In the genomic region with DNA sequence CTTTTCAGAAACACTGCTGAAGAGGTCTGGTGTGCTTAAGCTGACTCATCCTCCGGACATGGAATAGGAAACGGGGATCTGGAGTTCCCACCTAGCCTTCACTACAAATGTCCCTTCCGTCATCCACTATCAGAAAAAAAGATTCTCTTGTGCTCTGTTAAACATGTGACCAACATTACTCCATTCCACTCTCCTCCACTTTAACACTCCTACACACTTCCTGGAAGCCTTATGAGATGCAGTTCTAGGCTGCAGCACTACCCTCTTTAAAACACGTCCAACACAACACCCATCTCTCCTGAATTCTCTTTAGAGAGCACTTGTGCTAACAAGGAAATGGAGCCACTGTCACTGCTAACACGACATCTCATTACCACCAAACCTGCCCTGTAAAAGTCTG, we compare ENCODE assay signal across 13 mouse cellular contexts. TPM values are rescaled to one million over a fixed set of nuclear protein-coding genes. Genes with fewer than 3 reads are reported as not detected.
DNase-seq lines count a peak whose midpoint lies in the region; ATAC-seq and TF ChIP-seq lines count a peak whose summit lies in the region.
"Had no signal": no experiment of that assay in that cellular context is flagged by ENCODE, and none has a peak within 500 bp of the region (broad histone marks: within the 10 kb centered on the region; RNA-seq: fewer than 3 reads in every experiment).

No protein-coding gene starts in this region.

- no peak for TF ChIP-seq POLR2A in liver, adult 2 months (IDR thresholded peaks at IDR 0.05; ENCODE audit: extremely low read depth, insufficient read depth, low read length)

- peak; percentile 26; the same call in 1 of the 2 replicates for ATAC-seq in heart, embryonic 12.5 days (ENCODE audit: insufficient number of reproducible peaks, low FRiP score)
- no peak for ATAC-seq in liver, embryonic 11.5 days (replicated peaks; ENCODE audit: low FRiP score)
- peak; percentile 20 for ATAC-seq in activated CD4-positive, CD25-positive, alpha-beta regulatory T cell, adult 4 months
- ATAC-seq in liver, embryonic 15.5 days (ENCODE audit: insufficient read depth) = no peak
- ATAC-seq: forebrain, embryonic 16.5 days had no signal

- peaks cover 22% of the 10 kb centered on the region for H3K4me1 ChIP-seq in heart, embryonic 12.5 days (replicated peaks)
- peaks cover 25% of the 10 kb centered on the region for H3K4me1 ChIP-seq in liver, adult 2 months (ENCODE audit: control insufficient read depth, insufficient read depth, low read length)
- H3K4me1 ChIP-seq in liver, embryonic 11.5 days (replicated peaks; ENCODE audit: control insufficient read depth, insufficient read depth, low read length) = peaks cover 11% of the 10 kb centered on the region; the same call in 1 of the 2 replicates
- peaks cover 23% of the 10 kb centered on the region for H3K4me1 ChIP-seq in liver, embryonic 15.5 days (replicated peaks)

- DNase-seq in heart, postnatal 14 days = no peak
- DNase-seq in liver, adult 2 months (ENCODE audit: extremely low read depth, low read depth, low spot score) = no peak
- DNase-seq in liver, embryonic 11.5 days (ENCODE audit: low spot score) = no peak
- DNase-seq in cerebellum, adult 8-10 months = no peak
- no peak for DNase-seq in cerebellum, postnatal 14 days
- DNase-seq: cerebellum, postnatal 10 days; kidney, postnatal 4 days had no signal

- WGBS in heart, embryonic 12.5 days = 53% methylated on average over 5 of the region's 5 CpGs
- WGBS in liver, adult 2 months = 44% methylated on average over 5 of the region's 5 CpGs
- 81% methylated on average over 5 of the region's 5 CpGs for WGBS in liver, embryonic 11.5 days
- WGBS in liver, embryonic 15.5 days (ENCODE audit: insufficient replicate concordance) = 64% methylated on average over 5 of the region's 5 CpGs

- H3K4me3 ChIP-seq in heart, embryonic 12.5 days = no peak overlapping the region
- H3K4me3 ChIP-seq in liver, adult 2 months (ENCODE audit: insufficient read depth, low read depth, low read length) = no peak overlapping the region
- H3K4me3 ChIP-seq in liver, embryonic 11.5 days (ENCODE audit: low read depth, low read length) = no peak overlapping the region
- H3K4me3 ChIP-seq in liver, embryonic 15.5 days (replicated peaks) = no peak overlapping the region
- H3K4me3 ChIP-seq: embryonic facial prominence, embryonic 15.5 days had no signal

- no peak for TF ChIP-seq CTCF in liver, adult 2 months (IDR thresholded peaks at IDR 0.05; ENCODE audit: low read depth, low read length)

- peak overlapping the region; percentile 40 for H3K4me2 ChIP-seq in heart, embryonic 12.5 days
- no peak overlapping the region for H3K4me2 ChIP-seq in liver, embryonic 11.5 days
- H3K4me2 ChIP-seq in liver, embryonic 15.5 days = peak overlapping the region; percentile 23; the same call in 1 of the 2 replicates
- H3K4me2 ChIP-seq: embryonic facial prominence, embryonic 15.5 days had no signal

- no peak overlapping the region for H3K9ac ChIP-seq in heart, embryonic 12.5 days
- H3K9ac ChIP-seq in liver, adult 2 months (ENCODE audit: low read depth, low read length) = peak overlapping the region; percentile 14
- no peak overlapping the region for H3K9ac ChIP-seq in liver, embryonic 11.5 days (ENCODE audit: low read depth, low read length)
- no peak overlapping the region for H3K9ac ChIP-seq in liver, embryonic 15.5 days
- H3K9ac ChIP-seq: embryonic facial prominence, embryonic 15.5 days had no signal

- H3K36me3 ChIP-seq in heart, embryonic 12.5 days = peaks cover 24% of the 10 kb centered on the region
- peaks cover 20% of the 10 kb centered on the region for H3K36me3 ChIP-seq in liver, adult 2 months (ENCODE audit: control insufficient read depth, insufficient read depth, low read length)
- H3K36me3 ChIP-seq in liver, embryonic 11.5 days (ENCODE audit: control insufficient read depth, insufficient read depth, low read length) = peaks cover 11% of the 10 kb centered on the region
- H3K36me3 ChIP-seq in liver, embryonic 15.5 days (replicated peaks) = peaks cover 23% of the 10 kb centered on the region

- H3K9me3 ChIP-seq in heart, embryonic 12.5 days (replicated peaks) = no peaks in the 10 kb centered on the region
- H3K9me3 ChIP-seq in liver, embryonic 11.5 days (ENCODE audit: control insufficient read depth, low read length) = no peaks in the 10 kb centered on the region
- no peaks in the 10 kb centered on the region for H3K9me3 ChIP-seq in liver, embryonic 15.5 days (replicated peaks)
- H3K9me3 ChIP-seq: embryonic facial prominence, embryonic 15.5 days had no signal

- H3K79me2 ChIP-seq in liver, adult 2 months (ENCODE audit: control insufficient read depth, insufficient read depth, low read length) = peaks cover 20% of the 10 kb centered on the region; the same call in 1 of the 2 replicates

- no peaks in the 10 kb centered on the region for H3K27me3 ChIP-seq in heart, embryonic 12.5 days (replicated peaks)
- no peaks in the 10 kb centered on the region for H3K27me3 ChIP-seq in liver, adult 2 months (ENCODE audit: control insufficient read depth, insufficient read depth, low read length)
- H3K27me3 ChIP-seq in liver, embryonic 11.5 days (replicated peaks; ENCODE audit: control insufficient read depth, insufficient read depth, low read length) = no peaks in the 10 kb centered on the region
- H3K27me3 ChIP-seq in liver, embryonic 15.5 days = no peaks in the 10 kb centered on the region
- H3K27me3 ChIP-seq: embryonic facial prominence, embryonic 15.5 days had no signal

- intact Hi-C loops in heart, postnatal 14 days (cut with DNase I) = no loop called here

- H3K27ac ChIP-seq in heart, embryonic 12.5 days (ENCODE audit: poor library complexity, severe bottlenecking) = 0 out of 2 replicates have a peak overlapping the region, but pooled peaks have one; percentile 30
- H3K27ac ChIP-seq in liver, adult 2 months (replicated peaks; ENCODE audit: insufficient read depth, low read depth, low read length) = peak overlapping the region; percentile 49
- no peak overlapping the region for H3K27ac ChIP-seq in liver, embryonic 11.5 days (ENCODE audit: low read depth, low read length)
- H3K27ac ChIP-seq in liver, embryonic 15.5 days (replicated peaks) = 0 out of 2 replicates have a peak overlapping the region, but pooled peaks have one; percentile 7
- H3K27ac ChIP-seq: embryonic facial prominence, embryonic 15.5 days; macrophage had no signal

RNA-seq across cellular contexts. Expression of a gene that starts 2.6 kb away (rescaled TPM):
- 25.0 and 26.8 TPM in 2 replicates for polyA plus RNA-seq in heart, embryonic 12.5 days (2016; fragmentation: Nextera tagmentation; extraction: Ambion mirVana)
- 1 to 10 TPM; 5.3 to 5.9 TPM for total RNA-seq in heart, postnatal 14 days (2021)
- total RNA-seq in liver, adult 2 months (2014; rRNA removed) = 21.1 and 22.7 TPM in 2 replicates
- 8.3 and 9.8 TPM in 2 replicates for polyA plus RNA-seq in liver, adult 2 months (2012; rRNA removed)
- 24.9 TPM in 2 replicates for polyA plus RNA-seq in liver, embryonic 11.5 days (2014; fragmentation: Nextera tagmentation; extraction: Ambion mirVana)
- polyA plus RNA-seq in activated CD4-positive, CD25-positive, alpha-beta regulatory T cell, adult 4 months (2017; shearing (Covaris generic)) = 10 to 100 TPM; 78.9 to 83.8 TPM
- 12.2 and 12.5 TPM in 2 replicates for polyA plus RNA-seq in liver, embryonic 15.5 days (2015; fragmentation: Nextera tagmentation; extraction: Ambion mirVana)

Comparison
In these comparisons a context has a peak if more than half of its experiments do, and no peak if none do; other contexts are left out.
1. ATAC-seq: peak in heart, embryonic 12.5 days (single experiment) and activated CD4-positive, CD25-positive, alpha-beta regulatory T cell, adult 4 months (single experiment); none in liver, embryonic 11.5 days (single experiment) and liver, embryonic 15.5 days (single experiment).